7 mouse cellular contexts compared by ENCODE assay signal in the genomic region with DNA sequence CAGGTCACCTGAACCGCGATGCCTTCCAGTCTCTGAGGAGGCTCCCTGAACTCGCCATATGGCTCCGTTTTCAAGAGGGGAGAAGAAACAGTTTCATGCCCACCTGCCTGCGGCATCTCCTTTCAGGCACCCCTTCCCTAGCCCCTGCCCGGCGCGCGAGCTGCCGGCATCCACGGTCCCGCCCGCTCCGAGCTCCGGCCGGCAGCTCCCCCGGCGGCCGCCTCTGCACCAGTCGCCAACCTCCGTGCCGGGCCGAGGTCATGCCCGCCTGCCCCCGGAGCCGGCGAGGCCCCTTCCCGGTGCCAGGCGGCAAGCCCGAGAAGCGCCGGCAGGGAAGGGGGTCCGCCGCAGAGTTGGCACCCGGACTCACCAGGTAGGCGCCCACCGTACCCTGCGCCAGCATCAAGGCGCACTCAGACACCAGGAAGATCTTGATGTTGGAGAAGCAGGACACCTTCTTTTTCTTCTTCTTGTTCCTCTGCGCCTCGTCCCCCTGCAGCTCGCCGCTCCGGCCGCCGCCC. TPM values are rescaled to one million over a fixed set of nuclear protein-coding genes. Genes with fewer than 3 reads are reported as not detected.
DNase-seq lines count a peak whose midpoint lies in the region; ATAC-seq and TF ChIP-seq lines count a peak whose summit lies in the region.

No protein-coding gene starts in this region.

- WGBS in hindbrain, embryonic 16.5 days = under 1% methylated on average over 42 of the region's 46 CpGs
- WGBS in small intestine, adult 2 months = 2% methylated on average over 44 of the region's 46 CpGs

- no peak for TF ChIP-seq POLR2A in small intestine, adult 2 months (IDR thresholded peaks at IDR 0.05; ENCODE audit: low read depth, low read length)

- DNase-seq in adipocyte (ENCODE audit: low spot score) = peak; percentile 5
- peak; percentile 69 to 74 for DNase-seq in cerebellum, postnatal 14 days
- peak; percentile 48 for DNase-seq in gastrocnemius, adult 18-20 months (ENCODE audit: low spot score)
- peak; percentile 39 to 64 for DNase-seq in left cerebral cortex, postnatal 25 days (ENCODE audit: low spot score in 2 of 2)

- ATAC-seq in hindbrain, embryonic 16.5 days = peak; percentile 71
- peak; percentile 21; the same call in 1 of the 2 replicates for ATAC-seq in megakaryocyte progenitor cell, adult 5-6 weeks (replicated peaks; ENCODE audit: poor library complexity)

- peak overlapping the region; percentile 93 for H3K9ac ChIP-seq in hindbrain, embryonic 16.5 days (ENCODE audit: low read depth, low read length)

- TF ChIP-seq CTCF in small intestine, adult 2 months (IDR thresholded peaks at IDR 0.05; ENCODE audit: extremely low read depth, insufficient read length, insufficient replicate concordance, low read depth, low read length) = no peak

- no peaks in the 10 kb centered on the region for H3K9me3 ChIP-seq in hindbrain, embryonic 16.5 days (ENCODE audit: control insufficient read depth, low read length)

- intact Hi-C loops in left cerebral cortex, postnatal 25 days (cut with DNase I) = loop anchor here (1.0 to 5.0 kb wide), 4 partner anchors 52 to 557 kb away; no protein-coding TSS in a partner anchor

- no peaks in the 10 kb centered on the region for H3K27me3 ChIP-seq in hindbrain, embryonic 16.5 days (replicated peaks; ENCODE audit: control insufficient read depth, insufficient read depth, low read length)
- H3K27me3 ChIP-seq in small intestine, adult 2 months (ENCODE audit: control insufficient read depth, insufficient read depth, low read length) = peaks cover 2% of the 10 kb centered on the region; the same call in 1 of the 2 replicates

- peaks cover 10% of the 10 kb centered on the region for H3K4me1 ChIP-seq in hindbrain, embryonic 16.5 days (ENCODE audit: control insufficient read depth, insufficient read depth, low read depth, low read length)
- H3K4me1 ChIP-seq in small intestine, adult 2 months (ENCODE audit: control insufficient read depth, insufficient read depth, insufficient read length, low read length) = peaks cover 9% of the 10 kb centered on the region

- peak overlapping the region; percentile 92 for H3K27ac ChIP-seq in hindbrain, embryonic 16.5 days (ENCODE audit: low read depth, low read length)
- peak overlapping the region; percentile 66; the same call in 1 of the 2 replicates for H3K27ac ChIP-seq in small intestine, adult 2 months (ENCODE audit: insufficient read depth, low read depth, low read length)

- peak overlapping the region; percentile 91 for H3K4me2 ChIP-seq in hindbrain, embryonic 16.5 days (ENCODE audit: low read length)

- no peaks in the 10 kb centered on the region for H3K36me3 ChIP-seq in hindbrain, embryonic 16.5 days (ENCODE audit: control insufficient read depth, insufficient read depth, low read length)
- no peaks in the 10 kb centered on the region for H3K36me3 ChIP-seq in small intestine, adult 2 months (ENCODE audit: control insufficient read depth, insufficient read depth, low read length)

- peak overlapping the region; percentile 86 for H3K4me3 ChIP-seq in hindbrain, embryonic 16.5 days (ENCODE audit: low read length)
- H3K4me3 ChIP-seq in small intestine, adult 2 months (ENCODE audit: low read depth, low read length) = peak overlapping the region; percentile 79

RNA-seq across cellular contexts. Expression of a gene that starts 0.5 kb away (rescaled TPM):
- 10 to 100 TPM; 60.0 to 77.8 TPM for total RNA-seq in gastrocnemius, adult 18-20 months (2021)
- polyA plus RNA-seq in hindbrain, embryonic 16.5 days (2015; fragmentation: Nextera tagmentation; extraction: Ambion mirVana) = 18.9 and 21.0 TPM in 2 replicates
- total RNA-seq in left cerebral cortex, postnatal 25 days (2021) = 10 to 100 TPM; 52.5 to 56.1 TPM
- total RNA-seq in megakaryocyte progenitor cell, adult 5-6 weeks (2015) = 31.7 and 44.6 TPM in 2 replicates
- 21.6 and 23.5 TPM in 2 replicates for total RNA-seq in megakaryocyte progenitor cell, adult 5-6 weeks (2017)
- 11.7 and 15.3 TPM in 2 replicates for polyA plus RNA-seq in small intestine, adult 2 months (2012; rRNA removed)

Comparison
In these comparisons a context has a peak if more than half of its experiments do, and no peak if none do; other contexts are left out.
1. Peak in every context shown above with its lines: DNase-seq, ATAC-seq, H3K4me3 ChIP-seq and H3K27ac ChIP-seq.
2. DNase-seq: peak in every context shown above with its lines; median percentile 72 in cerebellum, postnatal 14 days; 52 in left cerebral cortex, postnatal 25 days; 48 in gastrocnemius, adult 18-20 months; 5 in adipocyte.